Mouse (Mus musculus) hindbrain, embryonic 10.5 days (tissue): Measurements from ENCODE around the gene Dyrk4. TPM values are rescaled to one million over a fixed set of nuclear protein-coding genes. Genes with fewer than 3 reads are reported as not detected.

Source experiments
- DNase-seq: peaks from one replicate; pipeline ENCODE4 v3.0.0-alpha.2; 2017; ENCODE audit warnings: low spot score
- H3K27ac ChIP-seq: fragments of 300-500 bp; sonication (generic); 2 replicates; pipeline ENCODE4 v1.5.1; 2016; ENCODE audit warnings: mild to moderate bottlenecking, moderate library complexity
- H3K27me3 ChIP-seq: fragments of 300-500 bp; sonication (generic); 2 replicates; pipeline ENCODE4 v1.6.1; 2016; ENCODE audit warnings: mild to moderate bottlenecking; ENCODE audit not compliant: poor library complexity, insufficient read depth, severe bottlenecking
- H3K36me3 ChIP-seq: fragments of 300-500 bp; sonication (generic); 2 replicates; pipeline ENCODE4 v1.6.1; 2016; ENCODE audit warnings: mild to moderate bottlenecking, moderate library complexity
- H3K4me1 ChIP-seq: fragments of 300-500 bp; sonication (generic); replicated peaks from 2 replicates; pipeline ENCODE4 v1.6.1; 2016; ENCODE audit warnings: mild to moderate bottlenecking
- H3K4me3 ChIP-seq: fragments of 300-500 bp; sonication (generic); 2 replicates; pipeline ENCODE4 v1.5.1; 2016; ENCODE audit warnings: mild to moderate bottlenecking, moderate library complexity
- H3K9me3 ChIP-seq: fragments of 300-500 bp; sonication (generic); 2 replicates; pipeline ENCODE4 v1.6.1; 2016; ENCODE audit warnings: mild to moderate bottlenecking, moderate library complexity
- WGBS: fragments of 180-500 bp; shearing (Covaris S2); methylation state at CpG from one replicate; pipeline ENCODE4 v1.1.7; 2016; 5-methylcytosine and 5-hydroxymethylcytosine counted together
- polyA plus RNA-seq: library from polyadenylated mRNA; unstranded; fragments of >200 nt; fragmentation: Nextera tagmentation; extraction: Ambion mirVana; gene quantifications from 2 replicates; pipeline ENCODE4 v1.2.1, GENCODE M21; 2016

Dyrk4 gene
- polyA plus RNA-seq, result 0.10 TPM in 1 of 2 replicates, not detected in the other

GRCm38 (mm10) chr6:126921111-126921881 lies at the start of gene Dyrk4:
Dyrk4 (minus strand) TSS chr6:126921839.
- Histone ChIP-seq H3K4me3 (peak within 1 kb of the TSS; percentile 46), H3K27ac (peak within 1 kb of the TSS; percentile 79), H3K36me3 (peaks cover 41% of the 10 kb centered on the region), H3K27me3 (no peaks in the 10 kb centered on the region), H3K4me1 (peaks cover 8% of the 10 kb centered on the region), H3K9me3 (no peaks in the 10 kb centered on the region)
- DNase-seq, result peak; percentile 38
- 6% methylated on average over 21 of the region's 21 CpGs for WGBS

DNA sequence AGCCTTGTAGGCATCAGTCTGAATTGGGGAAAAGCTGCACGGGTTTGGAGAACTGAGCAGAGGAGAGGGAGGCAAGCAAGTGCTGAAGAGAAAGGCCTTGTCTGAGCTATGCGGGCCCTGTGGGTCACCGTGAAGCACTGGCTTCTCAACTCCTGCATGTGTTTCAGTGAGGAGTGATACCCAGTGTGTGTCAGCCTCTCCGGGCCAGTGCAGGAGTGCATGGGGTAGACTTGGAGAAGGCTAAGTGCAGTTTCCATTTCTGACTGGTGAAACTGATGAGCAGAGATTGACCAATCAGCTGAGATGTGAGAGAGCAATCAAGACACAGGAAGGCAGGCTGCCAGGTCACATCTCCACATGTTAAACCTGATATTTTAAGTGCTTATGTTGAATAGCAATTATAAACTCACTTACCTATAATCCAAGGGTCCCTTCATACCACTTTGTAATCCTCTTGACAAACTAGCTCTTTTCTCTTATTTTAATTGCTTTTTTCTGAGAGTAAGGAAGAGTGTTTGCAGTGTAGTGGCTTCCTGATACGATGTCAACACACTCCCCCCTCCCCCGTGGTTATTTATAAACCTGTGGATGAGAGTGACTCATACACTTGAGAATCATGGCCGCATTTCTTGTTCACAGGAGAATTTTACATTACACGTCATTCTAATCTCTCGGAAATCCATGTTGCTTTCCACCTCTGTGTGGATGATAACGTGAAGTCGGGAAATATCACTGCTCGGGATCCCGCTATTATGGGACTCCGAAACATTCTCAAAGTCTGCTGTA lies 44.8 kb upstream of the Dyrk4 start:
- 92% methylated on average over 14 of the region's 14 CpGs for WGBS
- H3K4me1 ChIP-seq, result peaks cover 3% of the 10 kb centered on the region; the same call in 1 of the 2 replicates
- H3K4me3 ChIP-seq, result no peak overlapping the region
- H3K27me3 ChIP-seq, result no peaks in the 10 kb centered on the region
- no peak for DNase-seq
- H3K9me3 ChIP-seq, result no peaks in the 10 kb centered on the region
- no peak overlapping the region for H3K27ac ChIP-seq
- peaks cover 23% of the 10 kb centered on the region; the same call in 1 of the 2 replicates for H3K36me3 ChIP-seq

GRCm38 (mm10) chr6:126963426-126963825 lies 41.8 kb upstream of the Dyrk4 start:
- Histone ChIP-seq H3K27me3 (no peaks in the 10 kb centered on the region), H3K36me3 (peaks cover 22% of the 10 kb centered on the region; the same call in 1 of the 2 replicates), H3K4me3 (no peak overlapping the region), H3K9me3 (no peaks in the 10 kb centered on the region), H3K27ac (no peak overlapping the region), H3K4me1 (no peaks in the 10 kb centered on the region; the same call in 1 of the 2 replicates)
- whole genome bisulfite sequencing, result 89% methylated on average over 9 of the region's 9 CpGs
- no peak for DNase-seq

GRCm38 (mm10) chr6:126962709-126963108 lies 41.1 kb upstream of the Dyrk4 start:
- no peaks in the 10 kb centered on the region for H3K27me3 ChIP-seq
- WGBS, result 84% methylated on average over 5 of the region's 5 CpGs

DNA sequence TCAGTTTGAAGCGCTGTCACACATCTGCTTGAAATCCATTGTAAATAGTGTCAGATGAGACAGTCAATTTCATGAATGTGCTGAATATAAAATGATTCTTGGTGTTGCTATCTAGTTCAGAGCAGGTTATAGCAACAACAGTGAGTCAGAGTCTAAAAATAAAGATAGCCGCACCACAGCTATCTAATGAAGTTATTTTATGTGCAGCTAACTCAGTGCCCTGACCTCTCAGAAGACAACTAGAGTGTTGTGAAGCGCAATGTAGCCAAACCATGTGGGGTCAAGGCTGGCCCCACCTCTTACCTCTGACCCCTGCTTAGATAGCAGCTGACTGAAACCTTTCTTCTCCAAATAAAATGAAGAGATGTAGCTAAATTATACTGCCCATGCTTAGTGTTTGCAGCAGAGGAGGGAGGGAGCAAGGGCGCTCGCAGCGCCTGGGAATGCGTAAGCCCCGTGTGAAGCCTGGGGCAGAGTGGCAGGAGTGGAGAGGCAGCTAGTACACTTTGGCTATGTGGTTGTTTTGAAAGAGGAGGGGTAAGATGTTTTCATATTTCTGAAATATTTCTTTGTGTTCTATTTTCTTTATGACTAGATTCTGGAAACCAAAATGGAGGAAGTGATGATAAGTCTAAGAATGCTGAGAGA lies 39.9 kb upstream of the Dyrk4 start:
- Histone ChIP-seq H3K4me1 (no peaks in the 10 kb centered on the region; the same call in 1 of the 2 replicates), H3K4me3 (no peak overlapping the region), H3K36me3 (peaks cover 28% of the 10 kb centered on the region), H3K27ac (no peak overlapping the region), H3K27me3 (no peaks in the 10 kb centered on the region), H3K9me3 (no peaks in the 10 kb centered on the region)
- WGBS, result 89% methylated on average over 8 of the region's 8 CpGs
- DNase-seq, result no peak

More at GRCm38 (mm10) chr6:126962709-126963108, 41.1 kb upstream of the Dyrk4 start:
- Histone ChIP-seq H3K4me1 (no peaks in the 10 kb centered on the region; the same call in 1 of the 2 replicates), H3K9me3 (no peaks in the 10 kb centered on the region), H3K36me3 (peaks cover 19% of the 10 kb centered on the region; the same call in 1 of the 2 replicates), H3K27ac (no peak overlapping the region), H3K4me3 (no peak overlapping the region)
- no peak for DNase-seq

GRCm38 (mm10) chr6:126955734-126956133 lies 34.1 kb upstream of the Dyrk4 start:
- 12% methylated on average over 10 of the region's 10 CpGs for WGBS
- Histone ChIP-seq H3K27me3 (no peaks in the 10 kb centered on the region), H3K4me3 (no peak overlapping the region), H3K36me3 (peaks cover 21% of the 10 kb centered on the region), H3K9me3 (no peaks in the 10 kb centered on the region), H3K4me1 (no peaks in the 10 kb centered on the region), H3K27ac (no peak overlapping the region)
- peak; percentile 81 for DNase-seq

DNA sequence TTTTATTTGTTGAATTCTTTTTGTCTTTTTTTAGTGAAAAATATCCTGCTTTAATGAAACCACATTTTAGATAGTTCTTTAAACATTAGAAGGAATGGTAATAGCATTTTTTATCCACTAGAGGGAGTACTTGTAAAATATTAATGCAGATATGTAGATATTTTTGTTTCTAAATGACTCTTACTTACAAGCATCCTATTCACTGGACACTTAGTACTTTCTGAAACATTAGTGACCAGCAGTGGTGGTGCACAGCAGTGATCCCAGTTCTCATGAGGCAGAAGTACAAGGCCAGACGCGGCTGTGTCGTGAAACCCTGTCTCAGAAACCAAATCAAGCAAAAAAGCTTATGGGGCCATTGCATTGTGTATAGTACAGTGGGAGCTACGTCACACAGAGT lies 26.7 kb upstream of the Dyrk4 start:
- H3K27me3 ChIP-seq, result no peaks in the 10 kb centered on the region
- WGBS, result 95% methylated on average over 4 of the region's 4 CpGs
- DNase-seq, result no peak
- H3K4me3 ChIP-seq, result no peak overlapping the region
- H3K36me3 ChIP-seq, result peaks cover 36% of the 10 kb centered on the region
- no peak overlapping the region for H3K27ac ChIP-seq
- no peaks in the 10 kb centered on the region for H3K4me1 ChIP-seq
- H3K9me3 ChIP-seq, result no peaks in the 10 kb centered on the region

DNA sequence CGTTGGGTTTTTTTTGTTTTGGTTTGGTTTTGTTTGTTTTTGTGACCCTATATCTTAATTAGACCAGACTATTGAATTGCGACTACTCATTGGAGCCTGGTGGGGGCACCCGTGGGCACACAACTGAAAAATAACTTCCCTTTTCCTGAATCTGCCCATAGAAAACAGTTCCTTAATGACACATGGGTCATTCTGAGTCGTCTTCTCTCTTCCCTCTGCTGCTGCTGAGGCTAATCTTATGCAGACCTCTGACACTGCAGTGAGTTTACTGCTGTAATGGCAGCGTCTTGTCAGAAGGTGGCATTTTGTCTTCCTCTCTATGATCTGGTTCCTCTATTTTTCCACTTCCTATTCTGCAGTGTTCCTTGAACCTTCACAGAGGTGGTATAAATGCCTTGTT lies 18.8 kb upstream of the Dyrk4 start:
- WGBS, result 7% methylated on average over 5 of the region's 5 CpGs
- Histone ChIP-seq H3K27ac (no peak overlapping the region), H3K9me3 (no peaks in the 10 kb centered on the region), H3K4me1 (peaks cover 34% of the 10 kb centered on the region), H3K4me3 (peak overlapping the region; percentile 93), H3K36me3 (peaks cover 21% of the 10 kb centered on the region), H3K27me3 (no peaks in the 10 kb centered on the region)
- DNase-seq, result peak; percentile 7

DNA sequence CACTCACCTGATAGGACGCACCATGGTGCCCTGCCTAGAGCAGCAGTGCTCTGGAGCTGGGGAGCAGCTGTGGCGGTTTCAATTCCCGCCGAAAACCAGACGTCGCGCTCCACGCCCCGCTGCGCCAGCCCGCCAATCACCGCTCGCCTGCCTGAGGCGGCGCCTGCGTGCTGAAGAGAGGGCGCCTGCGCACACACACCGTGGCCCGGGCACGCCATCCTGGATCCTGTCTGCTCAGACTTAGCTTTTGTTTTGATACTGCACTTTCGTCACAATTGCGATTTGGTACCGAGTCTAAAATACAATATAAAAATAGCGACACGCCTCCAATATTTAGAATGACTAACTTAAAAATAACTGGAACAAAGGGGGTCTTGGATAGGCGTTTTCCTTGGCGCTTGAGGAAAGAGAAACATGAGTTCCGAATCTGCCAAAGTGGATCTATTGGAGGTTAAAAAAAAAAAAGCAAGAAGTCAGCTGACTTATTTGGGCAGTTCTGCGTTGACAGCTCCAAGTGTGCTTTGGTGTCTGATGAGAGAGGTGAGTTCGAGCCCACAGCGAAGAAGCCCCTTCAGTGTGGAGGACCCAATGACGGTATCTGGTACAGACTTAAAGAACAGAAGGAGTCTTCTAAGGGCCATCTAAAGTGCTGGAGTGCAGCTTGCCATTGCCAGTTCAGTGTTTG lies 18.0 kb upstream of the Dyrk4 start, which contains the start of the genes Rad51ap1 and D6Wsu163e:
Gene Rad51ap1 (minus strand): TSS at position 101 of the 685 bp plus-strand sequence.
Gene D6Wsu163e (plus strand): TSS at position 476 of the 685 bp plus-strand sequence.
- peak within 1 kb of the TSS; percentile 92 for H3K27ac ChIP-seq
- H3K27me3 ChIP-seq, result no peaks in the 10 kb centered on the region
- peak; percentile 95 for DNase-seq
- WGBS, result under 1% methylated on average over 33 of the region's 33 CpGs
- peaks cover 21% of the 10 kb centered on the region for H3K36me3 ChIP-seq
- H3K9me3 ChIP-seq, result no peaks in the 10 kb centered on the region
- H3K4me3 ChIP-seq, result peak within 1 kb of the TSS; percentile 93
- peaks cover 34% of the 10 kb centered on the region for H3K4me1 ChIP-seq

GRCm38 (mm10) chr6:126938853-126939486 lies 17.3 kb upstream of the Dyrk4 start:
- under 1% methylated on average over 31 of the region's 31 CpGs for WGBS
- H3K9me3 ChIP-seq, result no peaks in the 10 kb centered on the region
- H3K4me1 ChIP-seq, result peaks cover 34% of the 10 kb centered on the region
- DNase-seq, result no peak
- H3K27ac ChIP-seq, result peak overlapping the region; percentile 92
- peak overlapping the region; percentile 93 for H3K4me3 ChIP-seq
- no peaks in the 10 kb centered on the region for H3K27me3 ChIP-seq
- peaks cover 23% of the 10 kb centered on the region for H3K36me3 ChIP-seq

- 86% methylated on average over 2 of the region's 2 CpGs for WGBS
- H3K27ac ChIP-seq, result no peak overlapping the region
- peaks cover 30% of the 10 kb centered on the region for H3K36me3 ChIP-seq
Measured at GRCm38 (mm10) chr6:126938047-126938446, 16.4 kb upstream of the Dyrk4 start.

More at GRCm38 (mm10) chr6:126938047-126938446, 16.4 kb upstream of the Dyrk4 start:
- H3K27me3 ChIP-seq, result no peaks in the 10 kb centered on the region
- H3K4me3 ChIP-seq, result peak overlapping the region; percentile 93
- H3K4me1 ChIP-seq, result peaks cover 34% of the 10 kb centered on the region
- H3K9me3 ChIP-seq, result no peaks in the 10 kb centered on the region
- no peak for DNase-seq
